Mouse (Mus musculus): ENCODE measurements around the gene Strn.

Gene Strn

GRCm38 (mm10) chr17:78618164-78618693, 118.8 kb downstream of the Strn start:
- CTCF ChIA-PET = no interaction called here

- CTCF ChIA-PET = no interaction called here
Observed at GRCm38 (mm10) chr17:78615096-78615495, 121.9 kb downstream of the Strn start.

GRCm38 (mm10) chr17:78614481-78614880, 122.5 kb downstream of the Strn start:
- CTCF ChIA-PET = no interaction called here

- CTCF ChIA-PET = no interaction called here
Observed at GRCm38 (mm10) chr17:78611117-78611516, 125.9 kb downstream of the Strn start.

GRCm38 (mm10) chr17:78609191-78609855, 127.7 kb downstream of the Strn start:
- CTCF ChIA-PET = no interaction called here

GRCm38 (mm10) chr17:78608716-78609115, 128.3 kb downstream of the Strn start:
- CTCF ChIA-PET = interaction anchor here (0.6 kb wide), 1 partner anchor 10 kb away, joined by 4 read pairs; no protein-coding TSS in a partner anchor

GRCm38 (mm10) chr17:78608135-78608670, 128.8 kb downstream of the Strn start:
- CTCF ChIA-PET = interaction anchor here (0.6 kb wide), 1 partner anchor 10 kb away, joined by 4 read pairs; no protein-coding TSS in a partner anchor

- CTCF ChIA-PET = no interaction called here
Observed at GRCm38 (mm10) chr17:78604431-78604830, 132.6 kb downstream of the Strn start.

GRCm38 (mm10) chr17:78603872-78604271, 133.1 kb downstream of the Strn start:
- CTCF ChIA-PET = no interaction called here

GRCm38 (mm10) chr17:78602316-78602715, 134.7 kb downstream of the Strn start:
- CTCF ChIA-PET = no interaction called here

GRCm38 (mm10) chr17:78601601-78602000, 135.4 kb downstream of the Strn start:
- CTCF ChIA-PET = interaction anchor here (0.6 kb wide), 2 partner anchors 152 to 532 kb away, joined by 3 read pairs; no protein-coding TSS in a partner anchor

- CTCF ChIA-PET = no interaction called here
Observed at GRCm38 (mm10) chr17:78601042-78601441, 136.0 kb downstream of the Strn start.
